In the genomic region with DNA sequence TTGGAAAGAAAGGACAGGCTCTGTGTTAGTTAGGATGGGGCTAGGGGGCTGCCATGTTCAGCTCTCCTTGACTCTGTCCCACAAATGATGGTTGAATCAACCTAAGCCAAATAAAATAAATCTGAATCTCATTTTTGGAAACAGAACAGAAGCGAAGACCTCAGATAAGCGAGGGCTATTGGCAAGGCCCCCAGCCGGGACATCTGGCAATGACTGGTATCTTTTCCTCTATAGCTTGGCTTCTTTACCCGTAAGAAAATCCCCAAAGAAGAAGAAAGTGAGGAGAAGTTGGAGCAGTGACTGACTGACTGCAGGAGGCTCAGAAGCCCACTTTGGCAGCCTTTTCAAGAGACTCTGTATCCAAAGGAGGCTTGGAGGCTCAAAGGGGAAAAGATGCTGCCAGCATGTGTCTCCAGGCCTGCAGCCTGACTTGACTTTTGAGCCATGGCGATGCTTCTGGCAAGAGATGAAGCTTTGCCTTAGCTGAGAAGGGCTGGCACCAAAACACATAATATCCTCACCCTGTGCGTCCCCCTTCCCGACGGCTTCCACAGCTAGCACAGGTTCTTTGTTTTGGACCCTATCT, we compare ENCODE assay signal across 9 mouse cellular contexts. TPM values are rescaled to one million over a fixed set of nuclear protein-coding genes. Genes with fewer than 3 reads are reported as not detected.
DNase-seq lines count a peak whose midpoint lies in the region; ATAC-seq lines count a peak whose summit lies in the region.
"Had no signal": no experiment of that assay in that cellular context is flagged by ENCODE, and none has a peak within 500 bp of the region (broad histone marks: within the 10 kb centered on the region; RNA-seq: fewer than 3 reads in every experiment).

No protein-coding gene starts in this region.

- H3K4me2 ChIP-seq in kidney, embryonic 15.5 days: peak overlapping the region; percentile 63
- peak overlapping the region; percentile 21 for H3K4me2 ChIP-seq in embryonic facial prominence, embryonic 11.5 days (ENCODE audit: low read depth, low read length)
- H3K4me2 ChIP-seq in hindbrain, embryonic 14.5 days (replicated peaks): peak overlapping the region; percentile 60
- H3K4me2 ChIP-seq in neural tube, embryonic 13.5 days: peak overlapping the region; percentile 58

- no peak overlapping the region for H3K9ac ChIP-seq in kidney, embryonic 15.5 days
- H3K9ac ChIP-seq in embryonic facial prominence, embryonic 11.5 days (replicated peaks; ENCODE audit: low read length): no peak overlapping the region; the same call in 1 of the 2 replicates
- H3K9ac ChIP-seq in hindbrain, embryonic 14.5 days: peak overlapping the region; percentile 50; the same call in 1 of the 2 replicates
- H3K9ac ChIP-seq in neural tube, embryonic 13.5 days: peak overlapping the region; percentile 58; the same call in 1 of the 2 replicates

- peaks cover 16% of the 10 kb centered on the region for H3K4me1 ChIP-seq in kidney, embryonic 15.5 days
- H3K4me1 ChIP-seq in embryonic facial prominence, embryonic 11.5 days (ENCODE audit: control insufficient read depth, insufficient read depth, low read length): no peaks in the 10 kb centered on the region
- H3K4me1 ChIP-seq in hindbrain, embryonic 14.5 days (replicated peaks; ENCODE audit: control insufficient read depth, insufficient read depth, low read length): 0 out of 2 replicates have a peak, but pooled peaks cover 10% of the 10 kb centered on the region
- peaks cover 14% of the 10 kb centered on the region; the same call in 1 of the 2 replicates for H3K4me1 ChIP-seq in neural tube, embryonic 13.5 days (replicated peaks)

- DNase-seq in kidney, adult 11 months: no peak
- DNase-seq in embryonic facial prominence, embryonic 11.5 days (ENCODE audit: low spot score): no peak
- DNase-seq in hindbrain, embryonic 14.5 days (ENCODE audit: low spot score): no peak
- DNase-seq in urinary bladder, postnatal 4 days (ENCODE audit: low spot score in 2 of 2): no peak
- no peak for DNase-seq in adrenal gland, postnatal 14 days
- DNase-seq in gastrocnemius, adult 8-10 months (ENCODE audit: low spot score in 2 of 2): no peak

- no peak for ATAC-seq in kidney, embryonic 15.5 days (replicated peaks; ENCODE audit: low FRiP score)
- ATAC-seq in embryonic facial prominence, embryonic 11.5 days (replicated peaks; ENCODE audit: insufficient number of reproducible peaks, low FRiP score, low TSS enrichment, low read depth): no peak
- ATAC-seq in hindbrain, embryonic 14.5 days (ENCODE audit: low FRiP score): no peak; the same call in 1 of the 2 replicates
- no peak for ATAC-seq in neural tube, embryonic 13.5 days (ENCODE audit: low read depth)

- no peaks in the 10 kb centered on the region for H3K27me3 ChIP-seq in kidney, embryonic 15.5 days
- no peaks in the 10 kb centered on the region for H3K27me3 ChIP-seq in embryonic facial prominence, embryonic 11.5 days (ENCODE audit: control insufficient read depth, insufficient read depth, low read length)
- H3K27me3 ChIP-seq in hindbrain, embryonic 14.5 days (ENCODE audit: control insufficient read depth, insufficient read depth, low read length): no peaks in the 10 kb centered on the region
- H3K27me3 ChIP-seq in neural tube, embryonic 13.5 days: no peaks in the 10 kb centered on the region

- peak overlapping the region; percentile 56 for H3K27ac ChIP-seq in kidney, embryonic 15.5 days
- H3K27ac ChIP-seq in embryonic facial prominence, embryonic 11.5 days (replicated peaks; ENCODE audit: low read depth, low read length): peak overlapping the region; percentile 38
- peak overlapping the region; percentile 45 for H3K27ac ChIP-seq in hindbrain, embryonic 14.5 days
- H3K27ac ChIP-seq in neural tube, embryonic 13.5 days (replicated peaks): peak overlapping the region; percentile 52; the same call in 1 of the 2 replicates

- 43% methylated on average over 8 of the region's 8 CpGs for WGBS in kidney, embryonic 15.5 days
- 44% methylated on average over 8 of the region's 8 CpGs for WGBS in embryonic facial prominence, embryonic 11.5 days
- WGBS in hindbrain, embryonic 14.5 days: 52% methylated on average over 8 of the region's 8 CpGs
- WGBS in neural tube, embryonic 13.5 days: 51% methylated on average over 8 of the region's 8 CpGs

- no peaks in the 10 kb centered on the region for H3K9me3 ChIP-seq in kidney, embryonic 15.5 days (replicated peaks)
- H3K9me3 ChIP-seq in embryonic facial prominence, embryonic 11.5 days (replicated peaks; ENCODE audit: control insufficient read depth, low read length): no peaks in the 10 kb centered on the region
- no peaks in the 10 kb centered on the region for H3K9me3 ChIP-seq in hindbrain, embryonic 14.5 days (ENCODE audit: control insufficient read depth, low read length)
- no peaks in the 10 kb centered on the region for H3K9me3 ChIP-seq in neural tube, embryonic 13.5 days

- H3K36me3 ChIP-seq in kidney, embryonic 15.5 days: no peaks in the 10 kb centered on the region
- no peaks in the 10 kb centered on the region for H3K36me3 ChIP-seq in embryonic facial prominence, embryonic 11.5 days (replicated peaks; ENCODE audit: control insufficient read depth, insufficient read depth, low read depth, low read length)
- H3K36me3 ChIP-seq in hindbrain, embryonic 14.5 days (replicated peaks; ENCODE audit: control insufficient read depth, insufficient read depth): no peaks in the 10 kb centered on the region
- H3K36me3 ChIP-seq in neural tube, embryonic 13.5 days: no peaks in the 10 kb centered on the region

- peak overlapping the region; percentile 29; the same call in 1 of the 2 replicates for H3K4me3 ChIP-seq in kidney, embryonic 15.5 days (replicated peaks)
- no peak overlapping the region for H3K4me3 ChIP-seq in embryonic facial prominence, embryonic 11.5 days (ENCODE audit: low read depth, low read length)
- no peak overlapping the region for H3K4me3 ChIP-seq in hindbrain, embryonic 14.5 days (replicated peaks; ENCODE audit: low read length)
- H3K4me3 ChIP-seq in neural tube, embryonic 13.5 days: peak overlapping the region; percentile 28
- H3K4me3 ChIP-seq: erythroblast, embryonic 14.5 days had no signal

RNA-seq across cellular contexts. Expression of a gene that starts 7.1 kb away (rescaled TPM):
- 0.86 and 1.1 TPM in 2 replicates for polyA plus RNA-seq in kidney, embryonic 15.5 days (2015; fragmentation: Nextera tagmentation; extraction: Ambion mirVana)
- polyA plus RNA-seq in embryonic facial prominence, embryonic 11.5 days (2014; fragmentation: Nextera tagmentation; extraction: Ambion mirVana): 0.14 and 0.45 TPM in 2 replicates
- polyA plus RNA-seq in hindbrain, embryonic 14.5 days (2014; fragmentation: Nextera tagmentation; extraction: Ambion mirVana): 1.7 and 1.8 TPM in 2 replicates
- polyA plus RNA-seq in neural tube, embryonic 13.5 days (2015; fragmentation: Nextera tagmentation; extraction: Ambion mirVana): 0.46 and 0.72 TPM in 2 replicates
- 1.7 and 2.9 TPM in 2 replicates for total RNA-seq in adrenal gland, postnatal 14 days (2021)
- under 1 TPM; 0.24 to 0.48 (median 0.40) TPM for total RNA-seq in gastrocnemius, adult 8-10 months (2022)
- polyA plus RNA-seq: erythroblast, embryonic 14.5 days had no signal

RNA-seq across cellular contexts. Expression of a gene that starts 17.4 kb away (rescaled TPM):
- polyA plus RNA-seq in kidney, embryonic 15.5 days (2015; fragmentation: Nextera tagmentation; extraction: Ambion mirVana): 0.83 and 2.2 TPM in 2 replicates
- polyA plus RNA-seq in embryonic facial prominence, embryonic 11.5 days (2014; fragmentation: Nextera tagmentation; extraction: Ambion mirVana): 0.59 and 0.77 TPM in 2 replicates
- polyA plus RNA-seq in hindbrain, embryonic 14.5 days (2014; fragmentation: Nextera tagmentation; extraction: Ambion mirVana): 0.86 and 0.99 TPM in 2 replicates
- polyA plus RNA-seq in neural tube, embryonic 13.5 days (2015; fragmentation: Nextera tagmentation; extraction: Ambion mirVana): 0.92 and 1.1 TPM in 2 replicates
- total RNA-seq in adrenal gland, postnatal 14 days (2021): 1.6 and 2.6 TPM in 2 replicates
- under 1 TPM; 0.31 to 0.56 (median 0.40) TPM for total RNA-seq in gastrocnemius, adult 8-10 months (2022)
- polyA plus RNA-seq: erythroblast, embryonic 14.5 days had no signal

RNA-seq across cellular contexts. Expression of a gene that starts 27.6 kb away (rescaled TPM):
- polyA plus RNA-seq in kidney, embryonic 15.5 days (2015; fragmentation: Nextera tagmentation; extraction: Ambion mirVana): 0.09 and 0.17 TPM in 2 replicates
- polyA plus RNA-seq in embryonic facial prominence, embryonic 11.5 days (2014; fragmentation: Nextera tagmentation; extraction: Ambion mirVana): not detected in 2 replicates
- polyA plus RNA-seq in hindbrain, embryonic 14.5 days (2014; fragmentation: Nextera tagmentation; extraction: Ambion mirVana): 0.07 TPM in 1 of 2 replicates, not detected in the other
- polyA plus RNA-seq in neural tube, embryonic 13.5 days (2015; fragmentation: Nextera tagmentation; extraction: Ambion mirVana): 0.10 and 0.25 TPM in 2 replicates
- total RNA-seq in adrenal gland, postnatal 14 days (2021): 0.19 and 0.34 TPM in 2 replicates
- not detected for total RNA-seq in gastrocnemius, adult 8-10 months (2022)

RNA-seq across cellular contexts. Expression of a gene that starts 27.6 kb away (rescaled TPM):
- 54.9 and 56.8 TPM in 2 replicates for polyA plus RNA-seq in kidney, embryonic 15.5 days (2015; fragmentation: Nextera tagmentation; extraction: Ambion mirVana)
- polyA plus RNA-seq in embryonic facial prominence, embryonic 11.5 days (2014; fragmentation: Nextera tagmentation; extraction: Ambion mirVana): 54.7 and 62.3 TPM in 2 replicates
- 57.0 and 58.2 TPM in 2 replicates for polyA plus RNA-seq in hindbrain, embryonic 14.5 days (2014; fragmentation: Nextera tagmentation; extraction: Ambion mirVana)
- polyA plus RNA-seq in neural tube, embryonic 13.5 days (2015; fragmentation: Nextera tagmentation; extraction: Ambion mirVana): 49.4 and 51.3 TPM in 2 replicates
- total RNA-seq in adrenal gland, postnatal 14 days (2021): 43.6 and 45.6 TPM in 2 replicates
- 10 to 100 TPM; 23.3 to 31.3 (median 28.0) TPM for total RNA-seq in gastrocnemius, adult 8-10 months (2022)

RNA-seq across cellular contexts. Expression of a gene that starts 33.1 kb away (rescaled TPM):
- 145 and 151 TPM in 2 replicates for polyA plus RNA-seq in kidney, embryonic 15.5 days (2015; fragmentation: Nextera tagmentation; extraction: Ambion mirVana)
- 195 and 196 TPM in 2 replicates for polyA plus RNA-seq in embryonic facial prominence, embryonic 11.5 days (2014; fragmentation: Nextera tagmentation; extraction: Ambion mirVana)
- 101 and 104 TPM in 2 replicates for polyA plus RNA-seq in hindbrain, embryonic 14.5 days (2014; fragmentation: Nextera tagmentation; extraction: Ambion mirVana)
- 113 and 118 TPM in 2 replicates for polyA plus RNA-seq in neural tube, embryonic 13.5 days (2015; fragmentation: Nextera tagmentation; extraction: Ambion mirVana)
- total RNA-seq in adrenal gland, postnatal 14 days (2021): 95.0 and 98.6 TPM in 2 replicates
- 10 to 100 TPM; 17.0 to 25.1 (median 22.7) TPM for total RNA-seq in gastrocnemius, adult 8-10 months (2022)

Comparison
In these comparisons a context has a peak if more than half of its experiments do, and no peak if none do; other contexts are left out.
1. H3K4me3 ChIP-seq: peak in kidney, embryonic 15.5 days (single experiment) and neural tube, embryonic 13.5 days (single experiment); none in embryonic facial prominence, embryonic 11.5 days (single experiment) and hindbrain, embryonic 14.5 days (single experiment).
2. H3K9ac ChIP-seq: peak in hindbrain, embryonic 14.5 days (single experiment) and neural tube, embryonic 13.5 days (single experiment); none in kidney, embryonic 15.5 days (single experiment) and embryonic facial prominence, embryonic 11.5 days (single experiment).
3. Peak in every context shown above with its lines, with median percentiles within 50 percentile points of each other: H3K27ac ChIP-seq and H3K4me2 ChIP-seq.